Mouse (Mus musculus) gonadal fat pad, adult 2 months (tissue): Measurements from ENCODE around the gene Fez2. TPM values are rescaled to one million over a fixed set of nuclear protein-coding genes. Genes with fewer than 3 reads are reported as not detected.

Experiments used
- DNase-seq: peaks from one replicate; pipeline ENCODE4 v3.0.0-alpha.2; 2012; ENCODE audit warnings: low read depth
- polyA plus RNA-seq: library from polyadenylated mRNA; depleted of rRNA; stranded (reverse); fragments of >200 nt; gene quantifications from 2 replicates; pipeline ENCODE4 v1.2.3, GENCODE M21; 2012; rRNA removed

The Fez2 gene
- polyA plus RNA-seq, 1 experiment = 35.7 TPM

GRCm38 (mm10) chr17:78322369-78323335, 95.3 kb downstream of the Fez2 start:
- peak; percentile 45 for DNase-seq

- DNase-seq = peak; percentile 77
Measured at GRCm38 (mm10) chr17:78321216-78321835, 96.6 kb downstream of the Fez2 start.

Other genes starting within 250 kb of the Fez2 start
- gene Crim1, start 217.9 kb downstream of the Fez2 start, polyA plus RNA-seq = 44.6 and 46.9 TPM in 2 replicates
- gene Vit, start 89.9 kb upstream of the Fez2 start, polyA plus RNA-seq = 8.4 and 11.9 TPM in 2 replicates